Mouse (Mus musculus): ENCODE results near the gene Dyrk1a. TPM values are rescaled to one million over a fixed set of nuclear protein-coding genes. Genes with fewer than 3 reads are reported as not detected.
"Not testable (repeated sequence)": the region's sequence is repeated elsewhere in the genome, so short reads cannot be mapped to it uniquely, and the experiment has no call there.

The Dyrk1a gene
- total RNA-seq, 4 experiments from 2014 or later, result 62.2 to 78.6 (median 69.6) TPM

- no peak for DNase-seq
These were observed 67.6 kb downstream of the Dyrk1a start for GRCm38 (mm10) chr16:94637423-94637822.

GRCm38 (mm10) chr16:94641799-94642198, 72.0 kb downstream of the Dyrk1a start:
- no peak for DNase-seq

- DNase-seq, result no peak
These were observed 77.3 kb downstream of the Dyrk1a start for GRCm38 (mm10) chr16:94647153-94647552.

- DNase-seq, result no peak
These were observed 78.1 kb downstream of the Dyrk1a start for GRCm38 (mm10) chr16:94647925-94648324.

GRCm38 (mm10) chr16:94649861-94650260, 80.1 kb downstream of the Dyrk1a start:
- no peak for DNase-seq

GRCm38 (mm10) chr16:94652091-94652713, 82.4 kb downstream of the Dyrk1a start:
- no peak for DNase-seq

- DNase-seq, result no peak
These were observed 85.3 kb downstream of the Dyrk1a start for GRCm38 (mm10) chr16:94655083-94655482.

GRCm38 (mm10) chr16:94656891-94657290, 87.1 kb downstream of the Dyrk1a start:
- DNase-seq, result no peak

GRCm38 (mm10) chr16:94659394-94659793, 89.6 kb downstream of the Dyrk1a start:
- DNase-seq, result no peak

GRCm38 (mm10) chr16:94660221-94660620, 90.4 kb downstream of the Dyrk1a start:
- no peak for DNase-seq

- DNase-seq, result no peak
These were observed 97.7 kb downstream of the Dyrk1a start for GRCm38 (mm10) chr16:94667557-94667956.

GRCm38 (mm10) chr16:94671313-94671712, 101.5 kb downstream of the Dyrk1a start:
- no peak for DNase-seq

GRCm38 (mm10) chr16:94680924-94681323, 111.1 kb downstream of the Dyrk1a start:
- DNase-seq, result no peak

GRCm38 (mm10) chr16:94681760-94682159, 112.0 kb downstream of the Dyrk1a start:
- no peak for DNase-seq

GRCm38 (mm10) chr16:94683960-94684359, 114.2 kb downstream of the Dyrk1a start:
- DNase-seq, result no peak

- no peak for DNase-seq
These were observed 124.0 kb downstream of the Dyrk1a start for GRCm38 (mm10) chr16:94693687-94694305.

- no peak for DNase-seq
These were observed 127.7 kb downstream of the Dyrk1a start for GRCm38 (mm10) chr16:94697553-94697952.

GRCm38 (mm10) chr16:94698234-94698633, 128.4 kb downstream of the Dyrk1a start:
- DNase-seq, result not testable (repeated sequence)

GRCm38 (mm10) chr16:94701141-94701540, 131.3 kb downstream of the Dyrk1a start:
- DNase-seq, result no peak

- no peak for DNase-seq
These were observed 132.2 kb downstream of the Dyrk1a start for GRCm38 (mm10) chr16:94701971-94702370.

- DNase-seq, result peak; percentile 54
These were observed 143.8 kb downstream of the Dyrk1a start for GRCm38 (mm10) chr16:94713480-94714094.

- no peak for DNase-seq
These were observed 144.7 kb downstream of the Dyrk1a start for GRCm38 (mm10) chr16:94714483-94714882.

GRCm38 (mm10) chr16:94717051-94717450, 147.2 kb downstream of the Dyrk1a start:
- no peak for DNase-seq

GRCm38 (mm10) chr16:94718919-94719318, 149.1 kb downstream of the Dyrk1a start:
- no peak for DNase-seq
